Mouse (Mus musculus) stomach, embryonic 16.5 days (tissue): ENCODE data around the gene Plcb3. TPM values are rescaled to one million over a fixed set of nuclear protein-coding genes. Genes with fewer than 3 reads are reported as not detected.

Experiments used
- ATAC-seq: fragments of 200-750 bp; cut with Nextera tagmentation; 2 replicates; pipeline ENCODE4 v1.8.0; 2017; ENCODE audit warnings: moderate number of reproducible peaks, moderate TSS enrichment; ENCODE audit not compliant: insufficient read depth, low FRiP score
- H3K27ac ChIP-seq: fragments of 300-500 bp; sonication (generic); 2 replicates; pipeline ENCODE4 v1.5.1; 2014; ENCODE audit warnings: low read length
- H3K27me3 ChIP-seq: fragments of 300-500 bp; sonication (generic); 2 replicates; pipeline ENCODE4 v1.6.1; 2014; ENCODE audit warnings: low read length, control low read depth, mixed read lengths; ENCODE audit not compliant: control insufficient read depth, insufficient read depth
- H3K36me3 ChIP-seq: fragments of 300-500 bp; sonication (generic); 2 replicates; pipeline ENCODE4 v1.6.1; 2014; ENCODE audit warnings: low read length; ENCODE audit not compliant: control insufficient read depth, insufficient read depth
- H3K4me1 ChIP-seq: fragments of 300-500 bp; sonication (generic); 2 replicates; pipeline ENCODE4 v1.6.1; 2014; ENCODE audit warnings: low read length, control low read depth, mixed read lengths; ENCODE audit not compliant: control insufficient read depth, insufficient read depth
- H3K4me2 ChIP-seq: fragments of 300-500 bp; sonication (generic); 2 replicates; pipeline ENCODE4 v1.6.1; 2014; ENCODE audit warnings: low read depth, low read length, mixed read lengths
- H3K4me3 ChIP-seq: fragments of 300-500 bp; sonication (generic); replicated peaks from 2 replicates; pipeline ENCODE4 v1.5.1; 2014; ENCODE audit warnings: mild to moderate bottlenecking, low read length
- H3K9ac ChIP-seq: fragments of 300-500 bp; sonication (generic); 2 replicates; pipeline ENCODE4 v1.6.1; 2014; ENCODE audit warnings: low read length
- H3K9me3 ChIP-seq: fragments of 300-500 bp; sonication (generic); replicated peaks from 2 replicates; pipeline ENCODE4 v1.6.1; 2016; ENCODE audit warnings: low read length, control low read depth; ENCODE audit not compliant: control insufficient read depth
- WGBS: fragments of 180-500 bp; shearing (Covaris S2); extraction: QIAGEN DNeasy Blood & Tissue Kit; methylation state at CpG from one replicate; pipeline ENCODE4 v1.1.7; 2014; 5-methylcytosine and 5-hydroxymethylcytosine counted together
- polyA plus RNA-seq: library from polyadenylated mRNA; unstranded; fragments of >200 nt; fragmentation: Nextera tagmentation; extraction: Ambion mirVana; gene quantifications from 2 replicates; pipeline ENCODE4 v1.2.1, GENCODE M21; 2015

The Plcb3 gene
- polyA plus RNA-seq, 1 experiment from 2014 or later, result 65.4 TPM

- WGBS, result 76% methylated on average over 7 of the region's 7 CpGs
- peaks cover 28% of the 10 kb centered on the region for H3K36me3 ChIP-seq
- H3K27me3 ChIP-seq, result no peaks in the 10 kb centered on the region
- no peak overlapping the region for H3K4me3 ChIP-seq
- H3K4me2 ChIP-seq, result no peak overlapping the region
- H3K4me1 ChIP-seq, result peaks cover 14% of the 10 kb centered on the region; the same call in 1 of the 2 replicates
- 0 out of 2 replicates have a peak overlapping the region, but pooled peaks have one; percentile 13 for H3K9ac ChIP-seq
- no peaks in the 10 kb centered on the region for H3K9me3 ChIP-seq
- no peak overlapping the region for H3K27ac ChIP-seq
- no peak for ATAC-seq
Measured at GRCm38 (mm10) chr19:6955424-6955823, 20.8 kb downstream of the Plcb3 start.

GRCm38 (mm10) chr19:6954046-6954445 is 22.2 kb downstream of the Plcb3 start:
- no peak overlapping the region for H3K4me3 ChIP-seq
- H3K36me3 ChIP-seq, result peaks cover 20% of the 10 kb centered on the region
- no peak overlapping the region for H3K4me2 ChIP-seq
- no peak overlapping the region for H3K27ac ChIP-seq
- H3K27me3 ChIP-seq, result no peaks in the 10 kb centered on the region
- ATAC-seq, result no peak
- H3K4me1 ChIP-seq, result peaks cover 27% of the 10 kb centered on the region
- H3K9ac ChIP-seq, result 0 out of 2 replicates have a peak overlapping the region, but pooled peaks have one; percentile 27
- no peaks in the 10 kb centered on the region for H3K9me3 ChIP-seq
- WGBS, result 58% methylated on average over 9 of the region's 9 CpGs

DNA sequence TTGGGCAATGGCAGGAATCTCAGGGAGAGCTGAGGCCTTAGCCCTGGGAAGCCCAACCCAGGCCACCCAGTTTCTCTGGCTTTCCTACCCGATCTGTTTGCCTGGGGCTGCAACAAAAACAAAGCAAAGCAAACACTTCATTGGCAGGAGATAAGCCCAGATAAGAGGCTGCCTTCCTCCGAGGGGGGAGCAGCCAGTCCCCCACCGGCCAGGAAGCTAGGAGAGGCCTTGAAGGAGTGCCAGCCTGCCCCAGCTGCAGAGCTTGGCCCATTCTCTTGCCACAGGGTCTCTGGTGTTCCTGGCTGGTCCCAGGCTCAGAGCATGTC is 23.6 kb downstream of the Plcb3 start:
- no peaks in the 10 kb centered on the region for H3K9me3 ChIP-seq
- peak; percentile 18; the same call in 1 of the 2 replicates for ATAC-seq
- peaks cover 27% of the 10 kb centered on the region for H3K4me1 ChIP-seq
- no peaks in the 10 kb centered on the region for H3K27me3 ChIP-seq
- 8% methylated on average over 3 of the region's 3 CpGs for WGBS
- peak overlapping the region; percentile 82 for H3K9ac ChIP-seq
- H3K4me3 ChIP-seq, result peak overlapping the region; percentile 68
- H3K36me3 ChIP-seq, result peaks cover 10% of the 10 kb centered on the region
- H3K27ac ChIP-seq, result peak overlapping the region; percentile 98
- peak overlapping the region; percentile 62 for H3K4me2 ChIP-seq

- 2% methylated on average over 31 of the region's 31 CpGs for WGBS
- peak overlapping the region; percentile 68 for H3K4me3 ChIP-seq
- H3K36me3 ChIP-seq, result peaks cover 10% of the 10 kb centered on the region
- peaks cover 27% of the 10 kb centered on the region for H3K4me1 ChIP-seq
- H3K9ac ChIP-seq, result peak overlapping the region; percentile 82
- no peaks in the 10 kb centered on the region for H3K9me3 ChIP-seq
- H3K27me3 ChIP-seq, result no peaks in the 10 kb centered on the region
- peak; percentile 41 for ATAC-seq
- peak overlapping the region; percentile 98 for H3K27ac ChIP-seq
- peak overlapping the region; percentile 62 for H3K4me2 ChIP-seq
Measured at GRCm38 (mm10) chr19:6951994-6952711, 24.1 kb downstream of the Plcb3 start.

DNA sequence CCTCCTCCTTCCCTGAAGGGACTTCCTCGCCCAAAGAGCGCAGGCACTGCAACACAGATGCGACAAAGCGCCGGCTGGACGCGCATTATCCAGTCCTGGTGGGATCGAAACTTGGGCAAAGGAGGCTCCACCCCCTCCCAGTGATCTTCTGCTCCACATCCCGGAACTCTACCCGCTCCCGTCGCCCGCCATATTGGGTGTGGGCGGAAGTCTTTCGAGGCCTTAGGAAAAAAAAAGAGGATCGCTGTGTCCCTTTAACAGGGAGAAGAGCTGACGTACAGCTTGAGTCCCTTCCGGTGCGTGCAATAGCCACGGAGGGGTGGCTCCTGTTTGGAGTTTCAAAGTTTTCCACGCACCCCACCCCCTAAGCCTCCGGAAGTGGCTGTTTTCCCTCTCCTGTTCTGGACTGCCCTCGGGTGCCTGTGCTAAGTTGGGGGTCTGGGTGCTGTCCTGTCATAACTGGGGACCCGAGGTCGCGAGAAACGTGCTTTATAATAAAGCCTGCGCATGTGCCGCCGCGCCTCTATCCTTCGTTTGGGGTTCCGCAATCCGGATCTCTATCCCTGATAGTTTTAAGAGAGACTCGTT is 24.8 kb downstream of the Plcb3 start:
- Histone ChIP-seq H3K27ac (peak overlapping the region; percentile 98), H3K4me1 (peaks cover 27% of the 10 kb centered on the region), H3K27me3 (no peaks in the 10 kb centered on the region), H3K4me3 (peak overlapping the region; percentile 68), H3K9me3 (no peaks in the 10 kb centered on the region), H3K36me3 (peaks cover 10% of the 10 kb centered on the region), H3K4me2 (peak overlapping the region; percentile 62), H3K9ac (peak overlapping the region; percentile 82)
- WGBS, result under 1% methylated on average over 35 of the region's 35 CpGs
- ATAC-seq, result peak; percentile 81

- no peaks in the 10 kb centered on the region for H3K9me3 ChIP-seq
- H3K36me3 ChIP-seq, result peaks cover 9% of the 10 kb centered on the region
- H3K4me2 ChIP-seq, result peak overlapping the region; percentile 62
- peak; percentile 35; the same call in 1 of the 2 replicates for ATAC-seq
- peaks cover 27% of the 10 kb centered on the region for H3K4me1 ChIP-seq
- H3K27ac ChIP-seq, result peak overlapping the region; percentile 98
- H3K27me3 ChIP-seq, result no peaks in the 10 kb centered on the region
- H3K9ac ChIP-seq, result peak overlapping the region; percentile 82
- under 1% methylated on average over 28 of the region's 28 CpGs for WGBS
- peak overlapping the region; percentile 68 for H3K4me3 ChIP-seq
Measured at GRCm38 (mm10) chr19:6950613-6951153, 25.6 kb downstream of the Plcb3 start.

- Histone ChIP-seq H3K27ac (peak overlapping the region; percentile 98), H3K9me3 (no peaks in the 10 kb centered on the region), H3K36me3 (peaks cover 2% of the 10 kb centered on the region), H3K27me3 (no peaks in the 10 kb centered on the region), H3K4me1 (peaks cover 27% of the 10 kb centered on the region), H3K9ac (peak overlapping the region; percentile 82), H3K4me2 (peak overlapping the region; percentile 62), H3K4me3 (peak overlapping the region; percentile 68)
- 51% methylated on average over 5 of the region's 5 CpGs for WGBS
- ATAC-seq, result no peak
Measured at GRCm38 (mm10) chr19:6949951-6950350, 26.3 kb downstream of the Plcb3 start.

DNA sequence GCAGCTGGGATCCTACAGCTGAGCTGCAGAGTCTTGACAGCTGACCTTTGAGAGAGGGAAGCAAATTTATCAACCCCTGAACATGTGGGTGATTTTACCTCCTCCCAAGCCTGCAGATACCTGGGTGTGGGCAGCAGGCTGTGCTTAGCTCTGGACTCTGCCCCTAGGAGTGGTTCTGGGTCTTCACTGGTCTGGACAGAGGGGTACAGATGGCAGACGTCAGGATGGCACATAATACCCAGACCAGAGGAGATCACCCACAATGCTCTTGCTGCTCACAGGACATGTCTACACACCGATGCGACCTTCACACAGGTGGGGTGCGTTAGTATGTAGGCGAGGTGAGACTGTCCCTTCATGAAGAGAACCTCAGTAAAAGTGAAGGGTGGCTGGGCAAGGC is 26.7 kb downstream of the Plcb3 start:
- peaks cover 27% of the 10 kb centered on the region for H3K4me1 ChIP-seq
- H3K27ac ChIP-seq, result peak overlapping the region; percentile 98
- H3K9me3 ChIP-seq, result no peaks in the 10 kb centered on the region
- no peaks in the 10 kb centered on the region; the same call in 1 of the 2 replicates for H3K36me3 ChIP-seq
- no peak for ATAC-seq
- H3K9ac ChIP-seq, result peak overlapping the region; percentile 20; the same call in 1 of the 2 replicates
- H3K4me2 ChIP-seq, result peak overlapping the region; percentile 62; the same call in 1 of the 2 replicates
- H3K4me3 ChIP-seq, result no peak overlapping the region
- WGBS, result 85% methylated on average over 5 of the region's 5 CpGs
- H3K27me3 ChIP-seq, result no peaks in the 10 kb centered on the region

GRCm38 (mm10) chr19:6948186-6948585 is 28.1 kb downstream of the Plcb3 start:
- no peak for ATAC-seq
- 74% methylated on average over 4 of the region's 4 CpGs for WGBS
- Histone ChIP-seq H3K9ac (no peak overlapping the region), H3K9me3 (no peaks in the 10 kb centered on the region), H3K4me3 (no peak overlapping the region), H3K4me2 (no peak overlapping the region), H3K4me1 (peaks cover 29% of the 10 kb centered on the region), H3K27ac (no peak overlapping the region), H3K27me3 (no peaks in the 10 kb centered on the region), H3K36me3 (no peaks in the 10 kb centered on the region)
